Mouse (Mus musculus) cerebellum, adult 11-12 months (tissue): Measurements from ENCODE around the gene Frat2.

Source experiments
- DNase-seq: peaks from one replicate; pipeline ENCODE4 v3.0.0; 2022

Gene Frat2

GRCm38 (mm10) chr19:41842706-41843105 lies 5.2 kb downstream of the Frat2 start:
- no peak for DNase-seq

- DNase-seq: peak; percentile 58
Observed at GRCm38 (mm10) chr19:41842196-41842595, 5.7 kb downstream of the Frat2 start.

GRCm38 (mm10) chr19:41841105-41841750 lies 6.7 kb downstream of the Frat2 start:
- peak; percentile 17 for DNase-seq

- DNase-seq: no peak
Observed at GRCm38 (mm10) chr19:41839685-41840084, 8.2 kb downstream of the Frat2 start.

- DNase-seq: no peak
Observed at GRCm38 (mm10) chr19:41838808-41839207, 9.1 kb downstream of the Frat2 start.

GRCm38 (mm10) chr19:41837917-41838261 lies 10.0 kb downstream of the Frat2 start:
- no peak for DNase-seq

- no peak for DNase-seq
Observed at GRCm38 (mm10) chr19:41837194-41837916, 10.6 kb downstream of the Frat2 start.

- no peak for DNase-seq
Observed at GRCm38 (mm10) chr19:41836719-41837118, 11.2 kb downstream of the Frat2 start.

GRCm38 (mm10) chr19:41835816-41836215 lies 12.1 kb downstream of the Frat2 start:
- DNase-seq: no peak

GRCm38 (mm10) chr19:41835407-41835806 lies 12.5 kb downstream of the Frat2 start:
- no peak for DNase-seq

- DNase-seq: peak; percentile 22
Observed at GRCm38 (mm10) chr19:41832501-41833201, 15.3 kb downstream of the Frat2 start.

GRCm38 (mm10) chr19:41831718-41832391 lies 16.1 kb downstream of the Frat2 start:
- peak; percentile 41 for DNase-seq

- DNase-seq: peak; percentile 68
Observed at GRCm38 (mm10) chr19:41831101-41831570, 16.8 kb downstream of the Frat2 start.

GRCm38 (mm10) chr19:41830106-41831031 lies 17.6 kb downstream of the Frat2 start:
- DNase-seq: no peak

GRCm38 (mm10) chr19:41829381-41830105 lies 18.4 kb downstream of the Frat2 start, which contains the start of gene Frat1:
Frat1 (plus strand) TSS chr19:41829970.
- DNase-seq: peak; percentile 98

GRCm38 (mm10) chr19:41828941-41829340 lies 19.0 kb downstream of the Frat2 start:
- DNase-seq: no peak

- DNase-seq: no peak
Observed at GRCm38 (mm10) chr19:41826529-41826928, 21.4 kb downstream of the Frat2 start.

- no peak for DNase-seq
Observed at GRCm38 (mm10) chr19:41824950-41825349, 23.0 kb downstream of the Frat2 start.

GRCm38 (mm10) chr19:41822589-41822988 lies 25.3 kb downstream of the Frat2 start:
- DNase-seq: no peak

- DNase-seq: no peak
Observed at GRCm38 (mm10) chr19:41821436-41821835, 26.5 kb downstream of the Frat2 start.

- no peak for DNase-seq
Observed at GRCm38 (mm10) chr19:41818749-41819148, 29.2 kb downstream of the Frat2 start.
